Mouse (Mus musculus) midbrain, embryonic 16.5 days (tissue): ENCODE data around the gene Espn. TPM values are rescaled to one million over a fixed set of nuclear protein-coding genes. Genes with fewer than 3 reads are reported as not detected.
A peak's percentile ranks its signal among the peaks of the same experiment; 100 is the strongest.

Experiments used
- ATAC-seq: fragments of 200-750 bp; cut with Nextera tagmentation; 2 replicates; pipeline ENCODE4 v1.8.0; 2017; ENCODE audit warnings: moderate TSS enrichment
- H3K27ac ChIP-seq: fragments of 300-500 bp; sonication (generic); 2 replicates; pipeline ENCODE4 v1.5.1; 2014; ENCODE audit warnings: mild to moderate bottlenecking, low read length, mixed read lengths
- H3K27me3 ChIP-seq: fragments of 300-500 bp; sonication (generic); 2 replicates; pipeline ENCODE4 v1.6.1; 2014; ENCODE audit warnings: low read depth, low read length, mixed read lengths; ENCODE audit not compliant: control insufficient read depth, insufficient read depth
- H3K36me3 ChIP-seq: fragments of 300-500 bp; sonication (generic); 2 replicates; pipeline ENCODE4 v1.6.1; 2014; ENCODE audit warnings: mild to moderate bottlenecking, low read length, moderate library complexity, mixed read lengths; ENCODE audit not compliant: control insufficient read depth, insufficient read depth
- H3K4me1 ChIP-seq: fragments of 300-500 bp; sonication (generic); 2 replicates; pipeline ENCODE4 v1.6.1; 2014; ENCODE audit warnings: mild to moderate bottlenecking, low read length, mixed read lengths; ENCODE audit not compliant: control insufficient read depth, insufficient read depth
- H3K4me2 ChIP-seq: fragments of 300-500 bp; sonication (generic); 2 replicates; pipeline ENCODE4 v1.6.1; 2014; ENCODE audit warnings: mild to moderate bottlenecking, low read length, mixed read lengths
- H3K4me3 ChIP-seq: fragments of 300-500 bp; sonication (generic); 2 replicates; pipeline ENCODE4 v1.5.1; 2014; ENCODE audit warnings: low read depth, mild to moderate bottlenecking, low read length, moderate library complexity, mixed read lengths
- H3K9ac ChIP-seq: fragments of 300-500 bp; sonication (generic); 2 replicates; pipeline ENCODE4 v1.6.1; 2014; ENCODE audit warnings: low read depth, low read length, mixed read lengths
- H3K9me3 ChIP-seq: fragments of 300-500 bp; sonication (generic); replicated peaks from 2 replicates; pipeline ENCODE4 v1.6.1; 2014; ENCODE audit warnings: mild to moderate bottlenecking, low read length, mixed read lengths; ENCODE audit not compliant: control insufficient read depth, poor library complexity, severe bottlenecking
- WGBS: fragments of 180-500 bp; shearing (Covaris S2); extraction: QIAGEN DNeasy Blood & Tissue Kit; methylation state at CpG from one replicate; pipeline ENCODE4 v1.1.7; 2014; 5-methylcytosine and 5-hydroxymethylcytosine counted together
- polyA plus RNA-seq: library from polyadenylated mRNA; unstranded; fragments of >200 nt; fragmentation: Nextera tagmentation; extraction: Ambion mirVana; gene quantifications from 2 replicates; pipeline ENCODE4 v1.2.1, GENCODE M21; 2015

Espn gene
- polyA plus RNA-seq, 1 experiment from 2014 or later: 0.14 TPM

GRCm38 (mm10) chr4:152189691-152190090 is 37.5 kb upstream of the Espn start:
- Histone ChIP-seq H3K36me3 (no peaks in the 10 kb centered on the region), H3K27me3 (no peaks in the 10 kb centered on the region)
- WGBS: 93% methylated on average over 4 of the region's 4 CpGs

GRCm38 (mm10) chr4:152189071-152189470 is 36.9 kb upstream of the Espn start:
- H3K36me3 ChIP-seq: no peaks in the 10 kb centered on the region
- no peak overlapping the region for H3K4me3 ChIP-seq
- H3K4me2 ChIP-seq: no peak overlapping the region
- ATAC-seq: no peak
- no peak overlapping the region for H3K9ac ChIP-seq
- no peaks in the 10 kb centered on the region for H3K27me3 ChIP-seq
- H3K4me1 ChIP-seq: peaks cover 23% of the 10 kb centered on the region
- H3K27ac ChIP-seq: no peak overlapping the region
- 91% methylated on average over 6 of the region's 6 CpGs for WGBS
- no peaks in the 10 kb centered on the region for H3K9me3 ChIP-seq

More at GRCm38 (mm10) chr4:152189691-152190090, 37.5 kb upstream of the Espn start:
- H3K27ac ChIP-seq: no peak overlapping the region
- ATAC-seq: no peak
- H3K4me2 ChIP-seq: no peak overlapping the region
- H3K4me3 ChIP-seq: no peak overlapping the region
- no peak overlapping the region for H3K9ac ChIP-seq
- peaks cover 23% of the 10 kb centered on the region for H3K4me1 ChIP-seq
- no peaks in the 10 kb centered on the region for H3K9me3 ChIP-seq

- no peaks in the 10 kb centered on the region for H3K36me3 ChIP-seq
- no peak overlapping the region for H3K9ac ChIP-seq
- no peak overlapping the region for H3K4me3 ChIP-seq
- WGBS: 96% methylated on average over 2 of the region's 2 CpGs
- H3K27me3 ChIP-seq: no peaks in the 10 kb centered on the region
- no peaks in the 10 kb centered on the region for H3K9me3 ChIP-seq
- H3K27ac ChIP-seq: no peak overlapping the region
- no peak overlapping the region for H3K4me2 ChIP-seq
- peaks cover 23% of the 10 kb centered on the region for H3K4me1 ChIP-seq
- no peak for ATAC-seq
Observed at GRCm38 (mm10) chr4:152188651-152189050, 36.5 kb upstream of the Espn start.

GRCm38 (mm10) chr4:152187142-152187541 is 35.0 kb upstream of the Espn start:
- H3K36me3 ChIP-seq: no peaks in the 10 kb centered on the region
- no peak overlapping the region for H3K4me2 ChIP-seq
- H3K4me3 ChIP-seq: no peak overlapping the region
- no peaks in the 10 kb centered on the region for H3K9me3 ChIP-seq
- H3K4me1 ChIP-seq: peaks cover 20% of the 10 kb centered on the region
- no peaks in the 10 kb centered on the region for H3K27me3 ChIP-seq
- ATAC-seq: no peak
- WGBS: 94% methylated on average over 9 of the region's 9 CpGs
- H3K9ac ChIP-seq: no peak overlapping the region
- no peak overlapping the region for H3K27ac ChIP-seq

DNA sequence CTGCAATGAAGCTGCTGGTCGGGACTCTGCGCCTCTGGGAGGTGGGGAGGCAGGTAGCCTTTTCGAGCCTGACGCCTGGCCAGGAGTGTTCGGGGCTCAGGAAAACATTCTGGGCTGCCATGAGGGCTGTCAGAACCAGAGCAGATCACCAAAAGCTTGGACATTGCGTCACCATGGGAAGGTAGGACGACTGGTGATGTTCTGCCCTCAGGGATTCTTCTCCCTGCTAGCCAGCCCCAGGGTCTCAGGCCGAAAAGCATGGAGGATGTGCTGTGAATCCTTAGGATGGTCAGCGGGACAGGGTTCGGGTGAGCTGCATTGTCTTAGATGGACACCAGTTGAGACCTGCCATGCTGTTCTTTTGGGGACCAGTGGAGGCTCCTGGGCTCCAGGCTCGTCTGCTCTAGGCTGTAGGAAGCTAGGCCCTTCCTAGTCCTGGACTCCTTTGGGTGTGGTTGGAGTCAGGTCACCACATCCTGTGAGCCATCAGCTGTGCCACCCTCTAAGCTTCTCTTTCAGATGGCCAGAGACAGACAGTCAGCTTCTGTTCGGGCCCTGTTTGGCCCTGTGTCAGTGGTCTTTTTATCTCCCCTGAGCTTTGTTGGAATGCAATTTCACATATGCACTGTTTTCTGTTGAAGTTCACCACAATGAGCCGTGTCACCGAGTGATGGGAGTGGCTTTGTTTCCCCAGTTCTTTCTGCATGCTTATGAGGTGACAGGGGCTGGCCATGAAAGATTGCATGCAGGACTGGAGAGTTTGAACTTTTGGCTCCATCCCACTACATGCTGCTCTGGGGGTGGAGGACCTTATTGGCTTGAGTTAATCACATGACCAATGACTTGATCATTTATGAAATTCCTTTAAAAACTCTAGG is 34.3 kb upstream of the Espn start:
- Histone ChIP-seq H3K9ac (peak overlapping the region; percentile 43; the same call in 1 of the 2 replicates), H3K4me3 (peak overlapping the region; percentile 8)
- ATAC-seq: peak; percentile 3; the same call in 1 of the 2 replicates

DNA sequence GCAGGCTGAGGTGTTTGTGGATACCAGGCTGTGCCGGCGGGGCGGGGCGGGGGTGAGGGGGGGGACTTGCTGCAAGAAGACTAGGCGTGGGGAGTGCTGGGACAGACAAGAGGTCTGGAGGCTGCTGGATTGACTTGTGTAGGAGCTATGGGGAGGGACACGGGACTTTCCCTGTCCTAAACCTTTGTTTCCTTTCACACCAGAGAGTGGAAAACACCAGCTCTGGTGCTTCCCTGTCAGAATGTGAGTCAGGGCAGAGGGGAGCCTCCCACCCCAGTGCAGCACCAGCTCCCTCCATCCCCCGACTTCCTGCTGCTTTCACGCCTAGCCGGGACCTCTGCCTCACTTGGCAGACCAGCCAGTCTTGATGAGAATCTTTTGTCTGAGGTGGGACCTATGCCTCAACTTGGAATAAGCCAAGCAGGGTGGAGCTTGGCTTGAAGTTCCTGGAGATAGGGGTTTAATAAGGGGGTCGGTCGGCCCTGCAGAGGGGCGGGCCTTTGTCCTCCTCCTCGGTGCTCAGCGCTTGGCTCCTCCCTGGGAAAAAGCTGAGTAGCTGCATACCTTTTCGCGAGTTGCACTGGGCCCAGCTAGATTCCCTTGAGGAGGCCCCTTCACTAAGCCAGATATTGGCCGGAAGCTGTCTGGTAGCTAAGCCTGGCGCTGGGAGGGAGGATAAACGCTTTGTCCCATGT is 33.5 kb upstream of the Espn start:
- H3K9me3 ChIP-seq: no peaks in the 10 kb centered on the region
- no peaks in the 10 kb centered on the region for H3K36me3 ChIP-seq
- peak overlapping the region; percentile 66 for H3K27ac ChIP-seq
- ATAC-seq: peak; percentile 69
- H3K4me1 ChIP-seq: peaks cover 18% of the 10 kb centered on the region
- H3K27me3 ChIP-seq: no peaks in the 10 kb centered on the region
- peak overlapping the region; percentile 33 for H3K4me2 ChIP-seq
- peak overlapping the region; percentile 43; the same call in 1 of the 2 replicates for H3K9ac ChIP-seq
- WGBS: 5% methylated on average over 19 of the region's 19 CpGs
- peak overlapping the region; percentile 8 for H3K4me3 ChIP-seq

More for the DNA sequence above, 34.3 kb upstream of the Espn start:
- H3K4me1 ChIP-seq: peaks cover 20% of the 10 kb centered on the region
- H3K4me2 ChIP-seq: peak overlapping the region; percentile 33
- 38% methylated on average over 14 of the region's 14 CpGs for WGBS
- H3K27me3 ChIP-seq: no peaks in the 10 kb centered on the region
- peak overlapping the region; percentile 66 for H3K27ac ChIP-seq
- no peaks in the 10 kb centered on the region for H3K36me3 ChIP-seq
- no peaks in the 10 kb centered on the region for H3K9me3 ChIP-seq

GRCm38 (mm10) chr4:152185137-152185509 is 33.0 kb upstream of the Espn start:
- Histone ChIP-seq H3K27ac (peak overlapping the region; percentile 66), H3K9me3 (no peaks in the 10 kb centered on the region), H3K4me1 (peaks cover 21% of the 10 kb centered on the region), H3K4me2 (peak overlapping the region; percentile 33; the same call in 1 of the 2 replicates), H3K36me3 (no peaks in the 10 kb centered on the region), H3K27me3 (no peaks in the 10 kb centered on the region), H3K4me3 (no peak overlapping the region), H3K9ac (no peak overlapping the region; the same call in 1 of the 2 replicates)
- ATAC-seq: peak; percentile 6; the same call in 1 of the 2 replicates
- WGBS: 6% methylated on average over 3 of the region's 3 CpGs

DNA sequence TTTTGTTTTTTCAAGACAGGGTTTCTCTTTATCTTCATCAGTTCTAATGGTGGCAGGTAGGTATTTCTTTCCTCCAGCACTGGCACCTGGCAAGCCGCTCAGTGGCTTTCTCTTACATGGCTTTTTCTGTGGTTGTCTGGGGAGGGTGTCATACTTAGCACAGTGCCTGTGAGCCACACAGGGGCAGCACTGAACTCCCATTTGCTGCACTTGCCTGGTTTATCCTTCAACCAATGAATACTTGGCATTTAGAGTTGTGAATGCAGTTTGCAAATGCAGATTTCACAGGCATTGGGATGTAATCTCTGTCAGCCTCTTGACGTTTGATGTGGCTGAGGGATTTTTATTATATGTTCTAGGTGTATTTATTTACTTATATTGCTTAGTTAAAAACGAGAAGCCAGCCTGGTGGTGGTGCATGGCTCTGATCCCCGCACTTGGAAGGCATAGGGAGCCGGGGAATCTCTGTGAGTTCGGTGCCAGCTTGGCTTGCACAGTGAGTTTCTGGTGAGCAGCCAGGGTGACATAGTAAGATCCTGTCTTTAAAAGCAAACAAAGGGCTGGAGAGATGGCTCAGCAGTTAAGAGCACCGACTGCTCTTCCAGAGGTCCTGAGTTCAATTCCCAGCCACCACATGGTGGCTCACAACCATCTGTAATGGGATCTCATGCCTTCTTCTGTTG is 32.3 kb upstream of the Espn start:
- 61% methylated on average over 7 of the region's 7 CpGs for WGBS
- no peak overlapping the region for H3K4me2 ChIP-seq
- H3K36me3 ChIP-seq: no peaks in the 10 kb centered on the region
- no peak for ATAC-seq
- H3K4me1 ChIP-seq: peaks cover 23% of the 10 kb centered on the region
- H3K9me3 ChIP-seq: no peaks in the 10 kb centered on the region
- H3K27ac ChIP-seq: no peak overlapping the region
- H3K4me3 ChIP-seq: no peak overlapping the region
- no peak overlapping the region for H3K9ac ChIP-seq
- H3K27me3 ChIP-seq: no peaks in the 10 kb centered on the region
